Mouse (Mus musculus) spleen, adult 2 months (tissue): ENCODE data around the gene Kank1.

Source experiments
- CTCF ChIP-seq: fragments of 200-500 bp; IDR thresholded peaks from 2 replicates; pipeline ENCODE4 v1.5.1; 2011; ENCODE audit warnings: mild to moderate bottlenecking, inconsistent platforms; ENCODE audit not compliant: insufficient read depth, insufficient read length, insufficient replicate concordance; ENCODE audit errors: extremely low read depth
- POLR2A ChIP-seq: fragments of 200-500 bp; IDR thresholded peaks from 2 replicates; pipeline ENCODE4 v1.6.1; 2011; ENCODE audit warnings: low read depth, low read length, inconsistent platforms

DNA sequence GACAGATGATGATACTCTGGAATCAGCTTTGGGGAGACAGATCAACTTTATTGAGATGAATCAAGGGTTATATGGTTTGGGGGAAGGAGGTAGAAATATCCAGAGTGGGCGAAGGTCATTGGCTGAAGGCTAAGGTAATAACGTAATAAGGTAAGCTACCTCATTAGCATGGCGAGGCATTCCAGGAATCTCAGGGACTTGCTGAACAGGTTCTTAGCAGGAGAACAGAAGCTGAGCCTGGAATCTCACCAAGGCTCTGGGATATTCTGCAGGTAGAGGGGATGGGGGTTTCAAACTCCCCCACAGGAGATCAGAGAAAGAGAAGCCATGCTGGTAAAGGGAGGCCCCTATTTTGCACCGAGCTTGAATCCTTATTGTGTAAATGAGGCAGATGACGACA, 60.5 kb downstream of the Kank1 start:
- TF ChIP-seq CTCF (no peak), POLR2A (no peak)
